Comparison of ENCODE assay signal across 1 mouse cellular context in the genomic region with DNA sequence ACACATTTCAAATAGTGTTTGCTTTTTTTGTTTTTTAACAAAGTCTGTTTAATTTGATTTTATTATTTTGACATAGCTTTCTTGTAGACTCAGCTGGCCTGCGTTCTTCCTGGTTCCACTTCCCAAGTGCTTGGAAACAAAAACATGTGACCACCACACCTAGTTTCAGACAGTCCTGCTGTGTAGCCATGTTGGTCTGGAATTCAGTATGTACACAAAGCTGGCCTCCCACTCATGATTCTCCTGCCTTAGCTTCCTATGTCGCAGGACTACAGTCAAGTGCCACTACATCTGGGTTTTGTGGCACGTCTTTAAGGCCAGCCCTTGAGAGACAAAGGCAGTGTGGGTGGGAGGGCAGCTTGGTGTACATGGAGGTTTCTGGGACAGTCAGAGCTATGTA.
A peak's percentile ranks its signal among the peaks of the same experiment; 100 is the strongest.
TF ChIP-seq lines count a peak whose summit lies in the region.

No protein-coding gene starts in this region.

TF ChIP-seq in MEL, 35 proteins besides CTCF, POLR2A, EP300 and RAD21:
- TF ChIP-seq CHD1 (IDR thresholded peaks at IDR 0.05; ENCODE audit: low read depth, low read length): peak; percentile 45; the same call in 1 of the 2 replicates
- no peak for TF ChIP-seq JUND (IDR thresholded peaks at IDR 0.05; ENCODE audit: low read depth, low read length)
